Mouse (Mus musculus) layer of hippocampus, adult 8-10 months (tissue): ENCODE results near the gene Rnf34. TPM values are rescaled to one million over a fixed set of nuclear protein-coding genes. Genes with fewer than 3 reads are reported as not detected.

ENCODE experiments used
- DNase-seq, 2 experiments: peaks; one replicate each; pipeline ENCODE4 v3.0.0; 2022; ENCODE audit warnings: low spot score in 2 of 2
- total RNA-seq, 4 experiments: library from RNA; stranded (reverse); gene quantifications; 2 replicates each; pipeline ENCODE4 v1.2.4; 2022

Gene Rnf34
- total RNA-seq, 4 experiments from 2014 or later, result 49.7 to 59.8 (median 56.6) TPM

GRCm38 (mm10) chr5:122899777-122900557 lies 50.1 kb downstream of the Rnf34 start:
- peak; percentile 70 to 71 for DNase-seq

- DNase-seq, result no peak
Observed at GRCm38 (mm10) chr5:122900558-122901171, 50.8 kb downstream of the Rnf34 start.

GRCm38 (mm10) chr5:122901179-122901578 lies 51.3 kb downstream of the Rnf34 start:
- DNase-seq, result no peak

- no peak for DNase-seq
Observed at GRCm38 (mm10) chr5:122901666-122902065, 51.8 kb downstream of the Rnf34 start.

GRCm38 (mm10) chr5:122902228-122902627 lies 52.4 kb downstream of the Rnf34 start:
- DNase-seq, result no peak

DNA sequence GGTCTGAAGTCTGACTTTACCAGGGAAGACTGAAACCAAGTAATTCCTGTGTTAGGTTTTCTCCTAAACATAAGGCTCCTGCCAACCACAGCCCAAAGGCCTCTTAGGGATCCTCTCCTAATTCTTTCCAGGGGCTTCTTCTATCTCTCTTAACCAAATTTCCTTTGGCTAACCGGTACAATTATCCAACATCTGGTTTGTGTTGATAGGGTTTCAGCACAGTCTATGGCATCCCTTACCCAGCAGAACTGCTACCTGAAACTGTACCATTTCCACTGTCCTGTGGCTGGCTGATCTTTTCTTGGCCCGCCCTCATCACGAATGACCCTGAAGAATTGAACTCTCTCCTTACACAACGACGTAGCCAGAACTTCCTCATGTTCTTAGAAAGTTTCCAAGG lies 53.3 kb downstream of the Rnf34 start:
- DNase-seq, result no peak

DNA sequence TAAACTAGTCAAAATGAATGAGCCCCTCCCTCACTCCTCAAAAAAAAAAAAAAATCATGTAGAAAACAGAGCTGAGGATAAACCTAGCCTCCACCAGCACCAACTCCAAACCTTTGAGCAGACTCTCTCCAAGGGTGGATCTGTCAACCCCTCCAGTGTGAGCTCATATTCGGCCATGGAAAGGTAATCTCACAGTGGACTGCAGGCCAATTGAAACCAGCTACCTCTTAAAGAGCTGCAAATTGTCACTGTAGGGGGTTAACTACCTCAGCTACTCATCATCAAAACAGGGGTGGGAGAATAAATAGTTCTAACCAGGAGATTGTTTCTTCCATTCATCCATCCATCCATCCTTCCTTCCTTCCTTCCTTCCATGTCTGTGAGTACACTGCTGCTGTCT lies 57.3 kb downstream of the Rnf34 start:
- DNase-seq, result no peak

DNA sequence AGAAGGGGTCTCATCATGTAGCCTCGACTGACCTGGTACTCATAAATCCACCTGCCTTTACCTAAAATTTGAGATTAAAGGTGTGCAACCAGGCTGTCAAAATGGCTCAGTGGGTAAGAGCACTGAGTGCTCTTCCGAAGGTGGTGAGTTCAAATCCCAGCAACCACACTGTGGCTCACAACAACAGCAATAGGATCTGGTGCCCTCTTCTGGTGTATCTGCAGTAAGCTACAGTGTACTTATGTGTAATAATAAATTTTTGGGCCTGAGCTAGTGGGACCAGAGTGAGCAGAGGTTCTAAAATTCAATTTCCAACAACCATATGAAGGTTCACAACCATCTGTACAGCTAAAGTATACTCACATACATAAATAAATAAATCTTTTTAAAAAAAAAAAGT lies 58.2 kb downstream of the Rnf34 start:
- DNase-seq, result no peak

GRCm38 (mm10) chr5:122909481-122909880 lies 59.6 kb downstream of the Rnf34 start:
- DNase-seq, result no peak

- DNase-seq, result no peak
Observed at GRCm38 (mm10) chr5:122912863-122913262, 63.0 kb downstream of the Rnf34 start.

DNA sequence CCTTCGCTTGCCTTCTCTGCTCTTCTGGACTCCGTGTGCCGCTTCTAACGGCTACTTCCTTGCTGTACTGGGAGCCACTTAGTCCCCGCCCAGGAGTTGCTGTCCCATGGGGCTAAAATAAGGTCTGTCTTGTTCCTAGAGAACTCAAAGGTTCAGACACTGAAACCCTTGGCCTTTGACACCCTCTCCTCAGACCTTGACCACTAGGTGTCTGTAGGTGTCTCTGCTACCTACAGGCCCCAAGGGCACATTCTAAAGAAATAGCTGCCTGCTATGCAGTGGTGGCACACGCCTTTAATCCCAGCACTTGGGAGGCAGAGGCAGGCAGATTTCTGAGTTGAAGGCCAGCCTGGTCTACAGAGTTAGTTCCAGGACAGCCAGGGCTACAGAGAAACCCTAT lies 66.3 kb downstream of the Rnf34 start:
- no peak for DNase-seq

GRCm38 (mm10) chr5:122917982-122918711 lies 68.3 kb downstream of the Rnf34 start:
- no peak for DNase-seq

DNA sequence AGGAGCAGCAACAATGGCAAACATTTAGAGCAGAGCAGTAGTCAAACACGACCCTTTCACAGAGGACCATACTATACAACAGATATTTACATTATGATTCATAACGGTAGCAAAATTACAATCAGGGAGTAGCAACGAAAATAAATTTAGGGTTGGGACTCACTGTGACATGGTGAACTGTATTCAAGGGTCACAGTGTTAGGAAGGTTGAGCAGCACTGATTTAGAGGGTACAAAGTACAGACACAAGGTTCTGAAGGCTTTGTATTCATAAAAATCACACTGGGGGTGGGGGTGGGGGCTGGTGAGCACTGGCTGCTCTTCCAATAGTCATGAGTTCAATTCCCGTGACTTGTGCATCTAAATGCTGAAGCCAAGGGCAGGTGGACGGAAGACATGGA lies 70.7 kb downstream of the Rnf34 start:
- DNase-seq, result no peak

Other genes with a start within 250 kb of the Rnf34 start
- 10 to 100 TPM; 40.2 to 59.2 (median 48.5) TPM for gene Ift81, start 235.5 kb upstream of the Rnf34 start, total RNA-seq
- gene P2rx7, start 206.1 kb upstream of the Rnf34 start, total RNA-seq, result 10 to 100 TPM; 10.3 to 16.4 (median 13.1) TPM
- 10 to 100 TPM; 16.6 to 28.6 (median 20.2) TPM for gene P2rx4, start 142.5 kb upstream of the Rnf34 start, total RNA-seq
- gene Camkk2, start 70.6 kb upstream of the Rnf34 start, total RNA-seq, result 10 to 100 TPM; 87.3 to 96.2 (median 93.0) TPM
- gene Anapc5, start 28.7 kb upstream of the Rnf34 start, total RNA-seq, result 100 to 1,000 TPM; 192 to 236 (median 203) TPM
- gene Kdm2b, start 139.8 kb downstream of the Rnf34 start, total RNA-seq, result 10 to 100 TPM; 29.1 to 40.3 (median 34.6) TPM
- gene Orai1, start 165.0 kb downstream of the Rnf34 start, total RNA-seq, result 10 to 100 TPM in 3 of 4 experiments, 1 to 10 TPM in 1; 9.4 to 16.0 (median 14.1) TPM
- not detected for gene Morn3, start 197.0 kb downstream of the Rnf34 start, total RNA-seq
- 10 to 100 TPM; 15.4 to 22.0 (median 18.7) TPM for gene Tmem120b, start 218.4 kb downstream of the Rnf34 start, total RNA-seq